Mouse (Mus musculus) C2C12 (cell line): ENCODE data around the gene Ajap1. TPM values are rescaled to one million over a fixed set of nuclear protein-coding genes. Genes with fewer than 3 reads are reported as not detected.

Experiments used
- H3K27me3 ChIP-seq: one replicate; pipeline ENCODE4 v1.6.1; 2011; ENCODE audit not compliant: control insufficient read depth, insufficient read depth, insufficient read length
- H3K36me3 ChIP-seq: one replicate; pipeline ENCODE4 v1.6.1; 2011; ENCODE audit not compliant: control insufficient read depth, insufficient read depth
- H3K4me3 ChIP-seq: one replicate; pipeline ENCODE4 v1.5.1; 2011; ENCODE audit warnings: mild to moderate bottlenecking, control low read depth; ENCODE audit not compliant: poor library complexity, insufficient read depth, severe bottlenecking
- H3K79me2 ChIP-seq: one replicate; pipeline ENCODE4 v1.6.1; 2011; ENCODE audit not compliant: control insufficient read depth, insufficient read depth
- H3K79me3 ChIP-seq: one replicate; pipeline ENCODE4 v1.6.1; 2011; ENCODE audit warnings: low read depth, control low read depth
- H3ac ChIP-seq: one replicate; pipeline ENCODE3; 2011; ENCODE audit warnings: low read depth; ENCODE audit not compliant: control insufficient read depth, insufficient read length
- CEBPB ChIP-seq: IDR thresholded peaks from one replicate; pipeline ENCODE4 v1.6.1; 2011; ENCODE audit warnings: low read depth, mild to moderate bottlenecking, control low read depth, moderate library complexity
- CTCF ChIP-seq: IDR thresholded peaks from one replicate; pipeline ENCODE4 v1.5.1; 2011; ENCODE audit not compliant: control insufficient read depth, insufficient read depth, insufficient read length
- FOSL1 ChIP-seq: IDR thresholded peaks from one replicate; pipeline ENCODE4 v1.8.0; 2011; ENCODE audit warnings: mild to moderate bottlenecking, low read length; ENCODE audit not compliant: poor library complexity, insufficient read depth, severe bottlenecking
- MAX ChIP-seq: IDR thresholded peaks from one replicate; pipeline ENCODE4 v1.6.1; 2011; ENCODE audit warnings: mild to moderate bottlenecking, control low read depth
- MYOD1 ChIP-seq: IDR thresholded peaks from one replicate; pipeline ENCODE4 v1.6.1; 2011; ENCODE audit warnings: low read depth; ENCODE audit not compliant: control insufficient read depth, insufficient read length
- MYOG ChIP-seq: IDR thresholded peaks from one replicate; pipeline ENCODE4 v1.6.1; 2011; ENCODE audit not compliant: control insufficient read depth, insufficient read length; ENCODE audit errors: extremely low read depth
- USF1 ChIP-seq: IDR thresholded peaks from one replicate; pipeline ENCODE4 v1.6.1; 2011; ENCODE audit warnings: low read depth, mild to moderate bottlenecking, control low read depth, moderate library complexity
- long read RNA-seq, 2 experiments: library from polyadenylated mRNA; unstranded; transcript quantifications; one replicate each; pipeline ENCODE4 v2.0.0; 2019 to 2020
- polyA plus RNA-seq: library from polyadenylated mRNA; unstranded; fragments of >200 nt; fragmentation: generic; extraction: Trizol; gene quantifications from one replicate; pipeline ENCODE4 v1.2.1, GENCODE M21; 2012; ENCODE audit warnings: missing spikeins

The Ajap1 gene
- 0.02 TPM for polyA plus RNA-seq
- long read RNA-seq, experiment 1: 0 reads
- long read RNA-seq, experiment 2: 0 reads

DNA sequence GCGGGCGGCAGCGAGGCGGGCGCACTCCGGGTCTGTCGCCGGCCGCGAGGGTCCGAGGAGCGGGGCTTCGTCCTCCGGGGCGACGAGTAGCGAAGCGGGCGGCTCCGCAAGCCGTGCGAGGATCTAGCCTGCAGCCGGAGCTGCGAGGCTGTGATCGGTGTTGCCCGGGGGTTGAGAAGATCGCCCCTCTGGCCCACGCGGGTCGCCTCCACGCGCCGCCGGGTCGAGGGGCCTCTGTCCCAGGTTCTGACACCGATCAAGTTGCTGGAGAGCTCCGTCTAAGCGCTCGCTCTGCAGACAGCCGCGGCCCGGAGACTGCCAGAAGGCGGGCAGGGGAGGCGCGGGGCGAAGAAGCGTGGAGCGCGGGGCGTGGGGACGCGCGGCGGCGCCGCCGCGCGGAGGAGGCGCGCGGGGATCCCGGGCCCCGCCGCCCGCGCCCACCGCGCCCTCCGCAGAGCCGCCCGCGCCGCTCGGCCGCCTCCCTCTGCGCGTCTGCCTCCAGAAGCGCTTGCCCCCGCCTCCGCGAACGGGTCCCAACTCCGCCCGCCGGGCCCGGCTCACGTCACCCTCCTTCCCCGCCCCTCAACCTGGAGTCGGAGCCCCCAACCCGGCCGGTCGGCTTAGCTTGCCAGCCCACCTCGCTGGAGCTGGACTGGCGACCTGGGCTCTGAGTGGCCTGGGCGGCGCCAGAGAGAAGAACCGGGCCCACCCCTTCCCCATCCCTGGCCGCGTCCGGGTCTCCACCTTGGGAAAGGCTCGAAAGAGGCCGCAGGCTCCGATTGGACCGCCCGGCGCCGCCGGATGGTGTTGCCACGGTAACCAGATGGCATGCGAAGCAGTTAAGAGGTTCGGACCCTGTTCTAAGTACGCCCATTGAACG lies at the start of gene Ajap1:
Gene Ajap1 (minus strand): TSS at position 353 of the 880 bp plus-strand sequence.
- Histone ChIP-seq H3K36me3 (no peaks in the 10 kb centered on the region), H3K79me2 (no peaks in the 10 kb centered on the region), H3K27me3 (no peaks in the 10 kb centered on the region), H3K4me3 (no peak within 1 kb of the TSS), H3ac (no peak within 1 kb of the TSS), H3K79me3 (no peaks in the 10 kb centered on the region)
- no peak for TF ChIP-seq USF1
- TF ChIP-seq FOSL1: no peak
- no peak for TF ChIP-seq CEBPB
- TF ChIP-seq MAX: no peak
- no peak for TF ChIP-seq MYOG
- TF ChIP-seq MYOD1: no peak

DNA sequence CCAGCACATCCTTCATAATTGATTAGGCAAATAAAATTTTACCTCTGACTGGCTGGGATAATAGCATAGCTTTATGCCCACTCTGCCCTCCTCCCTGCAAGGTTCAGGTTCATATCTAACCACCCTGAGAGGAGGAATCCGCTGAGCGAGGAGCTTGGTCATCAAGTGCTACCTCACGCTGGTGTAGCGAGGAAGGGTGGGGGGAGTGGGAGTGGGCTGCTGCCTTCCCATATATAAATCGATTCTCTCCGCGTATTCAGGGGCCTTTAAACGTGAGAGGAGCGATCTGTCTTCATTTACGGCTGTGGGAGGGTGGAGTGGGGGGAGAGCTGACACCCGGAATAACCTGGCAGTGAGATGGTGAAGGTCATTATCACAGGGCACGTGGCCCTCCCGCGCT lies 47.9 kb upstream of the Ajap1 start:
- Histone ChIP-seq H3K36me3 (no peaks in the 10 kb centered on the region), H3K27me3 (no peaks in the 10 kb centered on the region), H3ac (no peak overlapping the region), H3K4me3 (no peak overlapping the region), H3K79me3 (no peaks in the 10 kb centered on the region), H3K79me2 (no peaks in the 10 kb centered on the region)
- TF ChIP-seq MYOG (no peak), MYOD1 (no peak), MAX (no peak), USF1 (no peak), FOSL1 (no peak), CTCF (no peak), CEBPB (no peak)

DNA sequence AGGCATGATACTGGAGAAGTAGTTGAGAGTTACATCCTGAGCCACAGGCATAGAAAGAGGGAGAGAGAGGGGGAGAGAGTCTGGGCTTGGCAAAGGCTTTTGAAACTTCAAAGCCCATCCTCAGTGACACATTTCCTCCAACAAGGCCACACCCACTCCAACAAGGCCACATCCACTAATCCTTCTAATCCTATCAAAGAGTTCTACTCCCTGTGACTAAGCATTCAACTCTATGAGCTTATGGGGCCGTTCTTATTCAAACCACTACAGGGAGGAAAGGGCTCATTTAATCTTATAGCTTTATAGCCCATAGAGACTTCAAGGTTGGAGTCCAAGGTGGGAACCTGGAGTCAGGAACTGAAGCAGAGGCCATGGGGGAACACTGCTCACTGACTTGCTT lies 39.0 kb upstream of the Ajap1 start:
- no peak overlapping the region for H3K4me3 ChIP-seq
- TF ChIP-seq CTCF: no peak
- TF ChIP-seq CEBPB: no peak
- no peak for TF ChIP-seq MYOG
- no peak for TF ChIP-seq USF1
- no peak for TF ChIP-seq MYOD1
- TF ChIP-seq MAX: no peak
- TF ChIP-seq FOSL1: no peak
- no peaks in the 10 kb centered on the region for H3K79me2 ChIP-seq
- H3K36me3 ChIP-seq: no peaks in the 10 kb centered on the region
- H3ac ChIP-seq: no peak overlapping the region
- no peaks in the 10 kb centered on the region for H3K79me3 ChIP-seq
- H3K27me3 ChIP-seq: no peaks in the 10 kb centered on the region

DNA sequence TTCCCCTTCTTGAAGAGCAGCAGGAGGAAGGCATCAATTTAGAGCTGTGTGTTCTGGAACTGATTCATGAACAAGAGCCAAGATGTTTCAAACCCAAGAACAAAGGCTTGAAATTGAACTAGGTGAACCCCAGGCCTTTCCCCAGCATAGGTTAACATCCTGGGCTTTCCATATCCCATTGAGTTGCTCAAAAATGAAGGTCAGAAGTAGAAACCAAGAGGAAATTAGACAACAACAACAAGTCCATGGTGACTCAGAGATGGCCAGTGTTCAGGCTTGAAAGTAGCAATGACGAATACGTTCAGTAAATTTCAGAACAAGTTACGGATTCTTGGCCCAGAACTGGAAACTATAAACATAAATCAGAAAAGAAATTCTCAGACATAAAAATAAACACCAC lies 37.3 kb upstream of the Ajap1 start:
- Histone ChIP-seq H3ac (no peak overlapping the region), H3K36me3 (no peaks in the 10 kb centered on the region), H3K4me3 (no peak overlapping the region), H3K79me3 (no peaks in the 10 kb centered on the region), H3K79me2 (no peaks in the 10 kb centered on the region), H3K27me3 (no peaks in the 10 kb centered on the region)
- no peak for TF ChIP-seq MYOD1
- no peak for TF ChIP-seq MYOG
- TF ChIP-seq MAX: no peak
- no peak for TF ChIP-seq CEBPB
- no peak for TF ChIP-seq FOSL1
- TF ChIP-seq USF1: no peak
- TF ChIP-seq CTCF: no peak

DNA sequence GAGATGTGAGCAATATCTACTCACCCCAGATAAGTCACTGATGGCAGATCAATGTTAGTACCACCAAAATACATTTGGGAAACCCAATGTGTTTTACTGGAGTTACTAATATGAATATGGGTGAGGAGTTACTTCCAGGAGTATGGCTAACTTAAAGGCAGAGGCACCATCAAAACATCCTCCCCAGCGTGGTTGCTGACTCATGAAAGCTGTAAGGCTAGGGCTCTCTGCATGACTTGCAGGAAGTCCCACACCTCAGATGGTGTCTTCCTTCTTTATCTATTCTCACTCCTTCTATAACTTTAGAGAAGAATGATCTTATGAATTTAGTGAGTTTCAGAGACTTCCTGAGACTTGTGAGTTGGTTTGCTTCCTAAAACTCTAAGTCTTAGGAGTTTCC lies 36.7 kb upstream of the Ajap1 start:
- TF ChIP-seq CTCF (no peak), MAX (no peak), MYOG (no peak), MYOD1 (no peak), FOSL1 (no peak), CEBPB (no peak), USF1 (no peak)
- Histone ChIP-seq H3K27me3 (no peaks in the 10 kb centered on the region), H3K79me2 (no peaks in the 10 kb centered on the region), H3K4me3 (no peak overlapping the region), H3K79me3 (no peaks in the 10 kb centered on the region), H3ac (no peak overlapping the region), H3K36me3 (no peaks in the 10 kb centered on the region)

DNA sequence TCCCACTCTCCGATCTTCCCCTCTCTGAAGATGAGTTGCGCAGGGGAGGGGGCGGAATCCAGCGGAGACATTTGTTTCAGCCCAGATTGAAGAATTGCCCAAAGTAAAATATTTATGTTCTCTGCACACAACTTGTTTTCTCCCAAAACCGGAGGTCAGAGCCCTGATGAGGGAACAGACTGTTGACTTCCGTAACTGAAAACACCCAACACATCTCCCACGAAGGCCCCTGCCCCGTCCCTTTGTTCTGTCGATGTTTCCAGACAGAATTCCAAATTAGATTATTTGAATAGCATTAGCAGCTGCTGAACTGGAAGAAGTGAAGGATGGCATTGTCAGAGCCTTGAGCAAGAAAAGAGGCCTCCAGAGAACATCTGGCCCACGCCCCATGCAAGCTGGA lies 33.2 kb upstream of the Ajap1 start:
- Histone ChIP-seq H3ac (no peak overlapping the region), H3K79me2 (no peaks in the 10 kb centered on the region), H3K36me3 (no peaks in the 10 kb centered on the region), H3K79me3 (no peaks in the 10 kb centered on the region), H3K27me3 (no peaks in the 10 kb centered on the region), H3K4me3 (no peak overlapping the region)
- TF ChIP-seq MAX: no peak
